Mouse (Mus musculus) stomach, embryonic 14.5 days (tissue): ENCODE data around the gene Eif4e. TPM values are rescaled to one million over a fixed set of nuclear protein-coding genes. Genes with fewer than 3 reads are reported as not detected.

Experiments used
- ATAC-seq: fragments of 200-750 bp; cut with Nextera tagmentation; 2 replicates; pipeline ENCODE4 v1.8.0; 2017; ENCODE audit warnings: low read depth, moderate TSS enrichment; ENCODE audit not compliant: insufficient number of reproducible peaks, insufficient read depth, low FRiP score
- H3K27ac ChIP-seq: fragments of 300-500 bp; sonication (generic); 2 replicates; pipeline ENCODE4 v1.5.1; 2014; ENCODE audit warnings: mild to moderate bottlenecking, low read length, moderate library complexity, mixed read lengths
- H3K27me3 ChIP-seq: fragments of 300-500 bp; sonication (generic); 2 replicates; pipeline ENCODE4 v1.6.1; 2014; ENCODE audit warnings: low read length, control low read depth, mixed read lengths; ENCODE audit not compliant: control insufficient read depth, insufficient read depth
- H3K36me3 ChIP-seq: fragments of 300-500 bp; sonication (generic); 2 replicates; pipeline ENCODE4 v1.6.1; 2014; ENCODE audit warnings: mild to moderate bottlenecking, control low read depth, low read length, moderate library complexity, mixed read lengths; ENCODE audit not compliant: control insufficient read depth, insufficient read depth
- H3K4me1 ChIP-seq: fragments of 300-500 bp; sonication (generic); 2 replicates; pipeline ENCODE4 v1.6.1; 2014; ENCODE audit warnings: low read length, control low read depth, mixed read lengths; ENCODE audit not compliant: control insufficient read depth, insufficient read depth
- H3K4me2 ChIP-seq: fragments of 300-500 bp; sonication (generic); replicated peaks from 2 replicates; pipeline ENCODE4 v1.6.1; 2014; ENCODE audit warnings: low read depth, low read length, control low read depth
- H3K4me3 ChIP-seq: fragments of 300-500 bp; sonication (generic); 2 replicates; pipeline ENCODE4 v1.5.1; 2014; ENCODE audit warnings: low read depth, low read length, control low read depth
- H3K9ac ChIP-seq: fragments of 300-500 bp; sonication (generic); replicated peaks from 2 replicates; pipeline ENCODE4 v1.6.1; 2014; ENCODE audit warnings: low read depth, mild to moderate bottlenecking, control low read depth, low read length, moderate library complexity, mixed read lengths
- H3K9me3 ChIP-seq: fragments of 300-500 bp; sonication (generic); 2 replicates; pipeline ENCODE4 v1.6.1; 2016; ENCODE audit warnings: low read depth, low read length, control low read depth; ENCODE audit not compliant: control insufficient read depth
- WGBS: fragments of 180-500 bp; shearing (Covaris S2); extraction: QIAGEN DNeasy Blood & Tissue Kit; methylation state at CpG from one replicate; pipeline ENCODE4 v1.1.7; 2014; 5-methylcytosine and 5-hydroxymethylcytosine counted together
- polyA plus RNA-seq: library from polyadenylated mRNA; unstranded; fragments of >200 nt; fragmentation: Nextera tagmentation; extraction: Ambion mirVana; gene quantifications from 2 replicates; pipeline ENCODE4 v1.2.1, GENCODE M21; 2014

Gene Eif4e
- polyA plus RNA-seq, 1 experiment from 2014 or later = 343 TPM

GRCm38 (mm10) chr3:138587137-138587536, 61.2 kb downstream of the Eif4e start:
- Histone ChIP-seq H3K4me3 (no peak overlapping the region), H3K36me3 (no peaks in the 10 kb centered on the region), H3K4me2 (no peak overlapping the region), H3K27ac (no peak overlapping the region), H3K9ac (no peak overlapping the region), H3K9me3 (no peaks in the 10 kb centered on the region), H3K4me1 (no peaks in the 10 kb centered on the region), H3K27me3 (no peaks in the 10 kb centered on the region)
- ATAC-seq = no peak
- 84% methylated on average over 4 of the region's 4 CpGs for WGBS

- no peak for ATAC-seq
- H3K9ac ChIP-seq = no peak overlapping the region
- no peaks in the 10 kb centered on the region for H3K36me3 ChIP-seq
- H3K4me1 ChIP-seq = no peaks in the 10 kb centered on the region
- H3K4me3 ChIP-seq = no peak overlapping the region
- H3K9me3 ChIP-seq = no peaks in the 10 kb centered on the region
- no peak overlapping the region for H3K27ac ChIP-seq
- no peaks in the 10 kb centered on the region for H3K27me3 ChIP-seq
- WGBS = 76% methylated on average over 9 of the region's 9 CpGs
- no peak overlapping the region for H3K4me2 ChIP-seq
These were observed 62.0 kb downstream of the Eif4e start for GRCm38 (mm10) chr3:138588001-138588400.

GRCm38 (mm10) chr3:138591002-138591401, 65.0 kb downstream of the Eif4e start:
- no peak for ATAC-seq
- Histone ChIP-seq H3K9ac (no peak overlapping the region), H3K36me3 (no peaks in the 10 kb centered on the region), H3K9me3 (no peaks in the 10 kb centered on the region), H3K27ac (no peak overlapping the region), H3K4me1 (no peaks in the 10 kb centered on the region), H3K4me3 (no peak overlapping the region), H3K4me2 (no peak overlapping the region), H3K27me3 (no peaks in the 10 kb centered on the region)
- WGBS = 83% methylated on average over 4 of the region's 4 CpGs

- Histone ChIP-seq H3K9ac (no peak overlapping the region), H3K4me3 (no peak overlapping the region), H3K4me2 (no peak overlapping the region), H3K36me3 (no peaks in the 10 kb centered on the region), H3K4me1 (no peaks in the 10 kb centered on the region), H3K27ac (no peak overlapping the region), H3K27me3 (no peaks in the 10 kb centered on the region), H3K9me3 (no peaks in the 10 kb centered on the region)
- 75% methylated on average over 7 of the region's 7 CpGs for WGBS
- no peak for ATAC-seq
These were observed 65.9 kb downstream of the Eif4e start for GRCm38 (mm10) chr3:138591806-138592365.

- ATAC-seq = no peak
- 81% methylated on average over 8 of the region's 8 CpGs for WGBS
These were observed 67.2 kb downstream of the Eif4e start for GRCm38 (mm10) chr3:138593131-138593530.

GRCm38 (mm10) chr3:138593911-138594310, 67.9 kb downstream of the Eif4e start:
- 83% methylated on average over 7 of the region's 7 CpGs for WGBS
- Histone ChIP-seq H3K4me2 (no peak overlapping the region), H3K36me3 (no peaks in the 10 kb centered on the region), H3K4me1 (no peaks in the 10 kb centered on the region), H3K9me3 (no peaks in the 10 kb centered on the region), H3K4me3 (no peak overlapping the region), H3K27ac (no peak overlapping the region), H3K27me3 (no peaks in the 10 kb centered on the region), H3K9ac (no peak overlapping the region)
- no peak for ATAC-seq

More at GRCm38 (mm10) chr3:138593131-138593530, 67.2 kb downstream of the Eif4e start:
- H3K4me2 ChIP-seq = no peak overlapping the region
- no peak overlapping the region for H3K4me3 ChIP-seq
- H3K9ac ChIP-seq = no peak overlapping the region
- H3K27ac ChIP-seq = no peak overlapping the region
- no peaks in the 10 kb centered on the region for H3K4me1 ChIP-seq
- no peaks in the 10 kb centered on the region for H3K36me3 ChIP-seq
- no peaks in the 10 kb centered on the region for H3K9me3 ChIP-seq
- no peaks in the 10 kb centered on the region for H3K27me3 ChIP-seq

GRCm38 (mm10) chr3:138601076-138601475, 75.1 kb downstream of the Eif4e start:
- Histone ChIP-seq H3K9ac (no peak overlapping the region), H3K36me3 (no peaks in the 10 kb centered on the region), H3K4me1 (no peaks in the 10 kb centered on the region), H3K9me3 (no peaks in the 10 kb centered on the region), H3K4me2 (no peak overlapping the region), H3K4me3 (no peak overlapping the region), H3K27me3 (no peaks in the 10 kb centered on the region), H3K27ac (no peak overlapping the region)
- no peak for ATAC-seq
- whole genome bisulfite sequencing = 63% methylated on average over 4 of the region's 4 CpGs

GRCm38 (mm10) chr3:138605132-138605531, 79.2 kb downstream of the Eif4e start:
- Histone ChIP-seq H3K36me3 (no peaks in the 10 kb centered on the region), H3K27me3 (no peaks in the 10 kb centered on the region), H3K4me2 (no peak overlapping the region), H3K4me3 (no peak overlapping the region), H3K9ac (no peak overlapping the region), H3K9me3 (no peaks in the 10 kb centered on the region), H3K4me1 (no peaks in the 10 kb centered on the region), H3K27ac (no peak overlapping the region)
- WGBS = 49% methylated on average over 8 of the region's 8 CpGs
- no peak for ATAC-seq

GRCm38 (mm10) chr3:138608665-138609064, 82.7 kb downstream of the Eif4e start:
- H3K27ac ChIP-seq = no peak overlapping the region
- no peak overlapping the region for H3K4me3 ChIP-seq
- no peaks in the 10 kb centered on the region for H3K36me3 ChIP-seq
- H3K4me1 ChIP-seq = 0 out of 2 replicates have a peak, but pooled peaks cover 3% of the 10 kb centered on the region
- H3K4me2 ChIP-seq = no peak overlapping the region
- ATAC-seq = no peak
- H3K27me3 ChIP-seq = no peaks in the 10 kb centered on the region
- H3K9ac ChIP-seq = no peak overlapping the region
- WGBS = 90% methylated on average over 5 of the region's 5 CpGs
- H3K9me3 ChIP-seq = no peaks in the 10 kb centered on the region
